Mouse (Mus musculus): ENCODE results near the gene Gpatch2. TPM values are rescaled to one million over a fixed set of nuclear protein-coding genes. Genes with fewer than 3 reads are reported as not detected.
A peak's percentile ranks its signal among the peaks of the same experiment; 100 is the strongest.

The Gpatch2 gene
- polyA plus RNA-seq, 1 experiment from 2014 or later = 11.9 TPM

- no peak for ATAC-seq
- no peak overlapping the region for H3K9ac ChIP-seq (replicated peaks; ENCODE audit: low read depth)
- no peaks in the 10 kb centered on the region for H3K27me3 ChIP-seq (replicated peaks; ENCODE audit: insufficient read depth, low read length)
- no peak overlapping the region for H3K4me2 ChIP-seq (replicated peaks; ENCODE audit: low read depth, low read length)
- no peaks in the 10 kb centered on the region for H3K9me3 ChIP-seq (ENCODE audit: low read length)
- 82% methylated on average over 3 of the region's 3 CpGs for WGBS
- no peaks in the 10 kb centered on the region for H3K36me3 ChIP-seq (ENCODE audit: insufficient read depth, low read length)
- no peak overlapping the region for H3K4me3 ChIP-seq (ENCODE audit: low read depth, low read length)
- no peak overlapping the region for H3K27ac ChIP-seq (ENCODE audit: low read length)
- DNase-seq (ENCODE audit: low spot score) = no peak
- no peak for TF ChIP-seq CTCF (IDR thresholded peaks at IDR 0.05)
- no peak for TF ChIP-seq EP300 (IDR thresholded peaks at IDR 0.05)
- H3K4me1 ChIP-seq (ENCODE audit: insufficient read depth, low read depth, low read length) = no peaks in the 10 kb centered on the region
Observed at GRCm38 (mm10) chr1:187240304-187240703, 25.0 kb downstream of the Gpatch2 start.

DNA sequence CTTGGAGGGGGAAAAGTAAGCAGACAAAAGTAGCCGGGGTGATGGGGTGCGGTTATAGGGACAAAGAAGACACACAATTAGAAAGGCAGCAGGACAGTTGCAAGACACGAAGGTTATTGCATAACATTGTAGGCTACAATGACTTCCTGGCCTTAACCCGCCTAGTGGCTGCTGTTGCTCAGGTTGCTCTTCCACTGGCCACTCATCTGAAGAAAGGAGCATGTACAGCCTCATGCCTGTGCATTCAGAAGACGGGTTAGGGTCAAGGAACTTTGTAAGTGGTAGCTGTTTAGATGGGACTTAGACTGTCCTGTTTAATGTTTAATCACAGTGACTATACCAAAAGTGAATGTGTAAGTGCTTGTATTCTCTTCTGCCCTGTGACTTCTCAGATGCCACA lies 26.0 kb downstream of the Gpatch2 start:
- Histone ChIP-seq H3K9ac (replicated peaks; ENCODE audit: low read depth) (no peak overlapping the region), H3K4me3 (ENCODE audit: low read depth, low read length) (no peak overlapping the region), H3K9me3 (ENCODE audit: low read length) (no peaks in the 10 kb centered on the region), H3K36me3 (ENCODE audit: insufficient read depth, low read length) (no peaks in the 10 kb centered on the region), H3K4me1 (ENCODE audit: insufficient read depth, low read depth, low read length) (no peaks in the 10 kb centered on the region), H3K27me3 (replicated peaks; ENCODE audit: insufficient read depth, low read length) (no peaks in the 10 kb centered on the region), H3K4me2 (replicated peaks; ENCODE audit: low read depth, low read length) (no peak overlapping the region), H3K27ac (ENCODE audit: low read length) (no peak overlapping the region)
- ATAC-seq = no peak
- TF ChIP-seq CTCF (IDR thresholded peaks at IDR 0.05) = no peak
- DNase-seq (ENCODE audit: low spot score) = no peak
- 91% methylated on average over 5 of the region's 5 CpGs for WGBS

DNA sequence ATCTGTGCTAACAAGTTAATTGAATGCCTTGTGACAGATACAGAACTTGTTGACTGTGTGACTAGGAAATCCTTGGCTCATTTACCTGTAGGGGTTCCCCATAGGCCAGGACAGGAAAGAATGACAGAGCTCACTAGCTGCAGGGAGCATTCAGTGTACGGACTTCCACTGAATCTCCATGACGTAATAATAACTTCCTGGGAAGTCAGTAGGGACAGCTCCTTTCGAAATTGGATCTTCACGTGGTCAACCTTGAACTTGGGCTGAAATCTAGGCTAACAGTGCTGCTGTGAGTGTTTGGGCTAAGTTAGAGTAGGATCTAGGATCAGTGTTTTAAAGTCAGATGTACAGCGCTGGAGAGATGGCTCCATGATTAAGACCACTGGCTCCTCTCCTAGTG lies 29.4 kb downstream of the Gpatch2 start:
- no peak for ATAC-seq

GRCm38 (mm10) chr1:187250741-187251262 lies 35.5 kb downstream of the Gpatch2 start:
- Histone ChIP-seq H3K27ac (ENCODE audit: low read length) (no peak overlapping the region), H3K9me3 (ENCODE audit: low read length) (no peaks in the 10 kb centered on the region), H3K9ac (replicated peaks; ENCODE audit: low read depth) (no peak overlapping the region), H3K4me1 (ENCODE audit: insufficient read depth, low read depth, low read length) (no peaks in the 10 kb centered on the region), H3K36me3 (ENCODE audit: insufficient read depth, low read length) (no peaks in the 10 kb centered on the region), H3K27me3 (replicated peaks; ENCODE audit: insufficient read depth, low read length) (no peaks in the 10 kb centered on the region), H3K4me2 (replicated peaks; ENCODE audit: low read depth, low read length) (no peak overlapping the region), H3K4me3 (ENCODE audit: low read depth, low read length) (no peak overlapping the region)
- no peak for DNase-seq (ENCODE audit: low spot score)
- 100% methylated on average over 1 of the region's 1 CpGs for WGBS
- no peak for TF ChIP-seq CTCF (IDR thresholded peaks at IDR 0.05)
- ATAC-seq = no peak

More for the DNA sequence above, 29.4 kb downstream of the Gpatch2 start:
- Histone ChIP-seq H3K27me3 (replicated peaks; ENCODE audit: insufficient read depth, low read length) (no peaks in the 10 kb centered on the region), H3K27ac (ENCODE audit: low read length) (no peak overlapping the region), H3K4me1 (ENCODE audit: insufficient read depth, low read depth, low read length) (no peaks in the 10 kb centered on the region), H3K36me3 (ENCODE audit: insufficient read depth, low read length) (no peaks in the 10 kb centered on the region), H3K9me3 (ENCODE audit: low read length) (no peaks in the 10 kb centered on the region), H3K4me2 (replicated peaks; ENCODE audit: low read depth, low read length) (no peak overlapping the region), H3K9ac (replicated peaks; ENCODE audit: low read depth) (no peak overlapping the region), H3K4me3 (ENCODE audit: low read depth, low read length) (no peak overlapping the region)
- no peak for DNase-seq (ENCODE audit: low spot score)
- TF ChIP-seq EP300 (IDR thresholded peaks at IDR 0.05) (no peak), CTCF (IDR thresholded peaks at IDR 0.05) (no peak)
- 77% methylated on average over 5 of the region's 5 CpGs for WGBS

GRCm38 (mm10) chr1:187258756-187259155 lies 43.4 kb downstream of the Gpatch2 start:
- Histone ChIP-seq H3K4me3 (ENCODE audit: low read depth, low read length) (no peak overlapping the region), H3K36me3 (ENCODE audit: insufficient read depth, low read length) (no peaks in the 10 kb centered on the region), H3K27ac (ENCODE audit: low read length) (no peak overlapping the region), H3K27me3 (replicated peaks; ENCODE audit: insufficient read depth, low read length) (no peaks in the 10 kb centered on the region), H3K9ac (replicated peaks; ENCODE audit: low read depth) (no peak overlapping the region), H3K4me1 (ENCODE audit: insufficient read depth, low read depth, low read length) (no peaks in the 10 kb centered on the region), H3K4me2 (replicated peaks; ENCODE audit: low read depth, low read length) (no peak overlapping the region), H3K9me3 (ENCODE audit: low read length) (no peaks in the 10 kb centered on the region)
- DNase-seq (ENCODE audit: low spot score) = no peak
- WGBS = 87% methylated on average over 4 of the region's 4 CpGs
- no peak for TF ChIP-seq EP300 (IDR thresholded peaks at IDR 0.05)
- TF ChIP-seq CTCF (IDR thresholded peaks at IDR 0.05) = peak; percentile 21; the same call in 1 of the 2 replicates
- no peak for ATAC-seq

DNA sequence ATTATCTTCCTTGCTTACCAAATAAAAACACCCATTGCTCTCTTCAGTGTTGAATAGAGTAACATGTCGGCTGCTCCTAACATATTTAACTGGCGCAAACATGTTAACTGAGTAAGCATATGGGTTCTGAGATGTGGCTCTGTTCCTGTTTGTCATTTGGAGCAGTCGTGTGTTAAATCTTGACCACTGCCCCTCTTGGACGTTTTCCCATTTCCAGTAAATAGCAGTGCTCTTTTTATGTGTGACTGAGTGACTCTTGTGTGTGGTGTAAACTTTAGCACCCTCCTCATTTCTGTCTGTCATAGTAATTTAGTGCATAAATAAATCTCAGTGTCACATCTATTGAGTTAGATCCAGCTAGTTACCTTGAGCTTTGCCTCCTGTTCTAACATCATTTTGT lies 52.3 kb downstream of the Gpatch2 start:
- Histone ChIP-seq H3K4me2 (replicated peaks; ENCODE audit: low read depth, low read length) (no peak overlapping the region), H3K9me3 (ENCODE audit: low read length) (no peaks in the 10 kb centered on the region), H3K4me3 (ENCODE audit: low read depth, low read length) (no peak overlapping the region), H3K9ac (replicated peaks; ENCODE audit: low read depth) (no peak overlapping the region), H3K27ac (ENCODE audit: low read length) (no peak overlapping the region), H3K27me3 (replicated peaks; ENCODE audit: insufficient read depth, low read length) (no peaks in the 10 kb centered on the region), H3K36me3 (ENCODE audit: insufficient read depth, low read length) (no peaks in the 10 kb centered on the region), H3K4me1 (ENCODE audit: insufficient read depth, low read depth, low read length) (no peaks in the 10 kb centered on the region)
- TF ChIP-seq CTCF (IDR thresholded peaks at IDR 0.05) (no peak), EP300 (IDR thresholded peaks at IDR 0.05) (no peak)
- no peak for ATAC-seq
- DNase-seq (ENCODE audit: low spot score) = no peak
- WGBS = 65% methylated on average over 4 of the region's 4 CpGs
